Mouse (Mus musculus) testis, adult 2 months (tissue): ENCODE results near the gene Spats2. TPM values are rescaled to one million over a fixed set of nuclear protein-coding genes. Genes with fewer than 3 reads are reported as not detected.

Source experiments
- H3K27ac ChIP-seq: fragments of 200-500 bp; 2 replicates; pipeline ENCODE4 v1.5.1; 2012; ENCODE audit warnings: low read depth, low read length; ENCODE audit not compliant: control insufficient read depth, insufficient read depth
- H3K27me3 ChIP-seq: fragments of 200-500 bp; 2 replicates; pipeline ENCODE4 v1.6.1; 2012; ENCODE audit warnings: mild to moderate bottlenecking, low read length, moderate library complexity; ENCODE audit not compliant: control insufficient read depth, insufficient read depth
- H3K36me3 ChIP-seq: fragments of 200-500 bp; 2 replicates; pipeline ENCODE4 v1.6.1; 2012; ENCODE audit warnings: mild to moderate bottlenecking, low read length; ENCODE audit not compliant: control insufficient read depth, insufficient read depth
- H3K4me1 ChIP-seq: fragments of 200-500 bp; 2 replicates; pipeline ENCODE4 v1.6.1; 2012; ENCODE audit warnings: low read length; ENCODE audit not compliant: control insufficient read depth, insufficient read depth
- H3K4me3 ChIP-seq: fragments of 200-500 bp; 2 replicates; pipeline ENCODE4 v1.5.1; 2012; ENCODE audit warnings: low read depth, mild to moderate bottlenecking, low read length, moderate library complexity, mixed read lengths; ENCODE audit not compliant: control insufficient read depth
- CTCF ChIP-seq: fragments of 200-500 bp; IDR thresholded peaks from 2 replicates; pipeline ENCODE4 v1.5.1; 2012; ENCODE audit warnings: low read depth, mild to moderate bottlenecking, inconsistent platforms, low read length, moderate library complexity; ENCODE audit not compliant: control insufficient read depth, insufficient read depth, insufficient replicate concordance
- POLR2A ChIP-seq: fragments of 200-500 bp; IDR thresholded peaks from 2 replicates; pipeline ENCODE4 v1.6.1; 2012; ENCODE audit warnings: low read depth, mild to moderate bottlenecking, inconsistent platforms, low read length, moderate library complexity; ENCODE audit not compliant: control insufficient read depth
- polyA plus RNA-seq: library from polyadenylated mRNA; depleted of rRNA; stranded (reverse); fragments of >200 nt; gene quantifications from 2 replicates; pipeline ENCODE4 v1.2.3, GENCODE M21; 2012

Gene Spats2
- polyA plus RNA-seq, 1 experiment, result 34.2 TPM

GRCm38 (mm10) chr15:99084618-99085017 is 41.1 kb upstream of the Spats2 start:
- Histone ChIP-seq H3K36me3 (no peaks in the 10 kb centered on the region), H3K27ac (no peak overlapping the region), H3K4me3 (peak overlapping the region; percentile 32), H3K27me3 (peaks cover 2% of the 10 kb centered on the region), H3K4me1 (peaks cover 21% of the 10 kb centered on the region)
- TF ChIP-seq CTCF (no peak), POLR2A (no peak)

GRCm38 (mm10) chr15:99085997-99086396 is 39.7 kb upstream of the Spats2 start:
- Histone ChIP-seq H3K27me3 (peaks cover 2% of the 10 kb centered on the region), H3K27ac (no peak overlapping the region), H3K4me1 (peaks cover 21% of the 10 kb centered on the region), H3K36me3 (no peaks in the 10 kb centered on the region), H3K4me3 (no peak overlapping the region)
- TF ChIP-seq CTCF (no peak), POLR2A (no peak)

GRCm38 (mm10) chr15:99087253-99088075 is 38.3 kb upstream of the Spats2 start, which contains the start of gene C1ql4:
Gene C1ql4, minus strand, starts transcription at chr15:99087817.
- Histone ChIP-seq H3K4me1 (peaks cover 21% of the 10 kb centered on the region), H3K27ac (no peak within 1 kb of the TSS), H3K36me3 (no peaks in the 10 kb centered on the region), H3K27me3 (peaks cover 2% of the 10 kb centered on the region), H3K4me3 (peak within 1 kb of the TSS; percentile 6)
- TF ChIP-seq CTCF (peak; percentile 55; the same call in 1 of the 2 replicates), POLR2A (no peak)

- no peaks in the 10 kb centered on the region for H3K36me3 ChIP-seq
- TF ChIP-seq CTCF (peak; percentile 69), POLR2A (no peak)
- H3K4me3 ChIP-seq, result peak overlapping the region; percentile 6
- peaks cover 4% of the 10 kb centered on the region for H3K27me3 ChIP-seq
- H3K4me1 ChIP-seq, result peaks cover 24% of the 10 kb centered on the region
- no peak overlapping the region for H3K27ac ChIP-seq
Observed at GRCm38 (mm10) chr15:99088292-99088691, 37.4 kb upstream of the Spats2 start.

GRCm38 (mm10) chr15:99089069-99089468 is 36.6 kb upstream of the Spats2 start:
- peaks cover 26% of the 10 kb centered on the region for H3K4me1 ChIP-seq
- H3K27me3 ChIP-seq, result peaks cover 4% of the 10 kb centered on the region
- H3K36me3 ChIP-seq, result no peaks in the 10 kb centered on the region
- no peak overlapping the region for H3K27ac ChIP-seq
- H3K4me3 ChIP-seq, result no peak overlapping the region
- no peak for TF ChIP-seq CTCF
- no peak for TF ChIP-seq POLR2A

- Histone ChIP-seq H3K36me3 (no peaks in the 10 kb centered on the region), H3K27ac (no peak within 1 kb of the TSS), H3K27me3 (peaks cover 25% of the 10 kb centered on the region), H3K4me3 (peak within 1 kb of the TSS; percentile 67), H3K4me1 (peaks cover 26% of the 10 kb centered on the region)
- TF ChIP-seq POLR2A (no peak), CTCF (no peak)
Observed at GRCm38 (mm10) chr15:99092870-99093269, 32.8 kb upstream of the Spats2 start, which contains the start of gene Dnajc22. Gene Dnajc22, plus strand, starts transcription at chr15:99093170.

GRCm38 (mm10) chr15:99093291-99094258 is 32.1 kb upstream of the Spats2 start:
- TF ChIP-seq CTCF, result no peak; the same call in 1 of the 2 replicates
- TF ChIP-seq POLR2A, result no peak; the same call in 1 of the 2 replicates
- Histone ChIP-seq H3K4me3 (peak overlapping the region; percentile 67), H3K36me3 (no peaks in the 10 kb centered on the region), H3K4me1 (peaks cover 25% of the 10 kb centered on the region), H3K27ac (no peak overlapping the region), H3K27me3 (peaks cover 26% of the 10 kb centered on the region)
